Mouse (Mus musculus) mouse trophoblast stem cell (cell line): Measurements from ENCODE around the gene Ivd.

Source experiments
- in situ Hi-C, 2 experiments: fragments of 300-500 bp; cut with MseI, MboI; formaldehyde crosslinking; loops; 2 replicates in 1 of 2; 3 replicates in 1 of 2; pipeline ENCODE4 v1.15.1; 2025

The Ivd gene

GRCm38 (mm10) chr2:118909151-118909550, 47.4 kb downstream of the Ivd start:
- in situ Hi-C loops, result no loop called here

DNA sequence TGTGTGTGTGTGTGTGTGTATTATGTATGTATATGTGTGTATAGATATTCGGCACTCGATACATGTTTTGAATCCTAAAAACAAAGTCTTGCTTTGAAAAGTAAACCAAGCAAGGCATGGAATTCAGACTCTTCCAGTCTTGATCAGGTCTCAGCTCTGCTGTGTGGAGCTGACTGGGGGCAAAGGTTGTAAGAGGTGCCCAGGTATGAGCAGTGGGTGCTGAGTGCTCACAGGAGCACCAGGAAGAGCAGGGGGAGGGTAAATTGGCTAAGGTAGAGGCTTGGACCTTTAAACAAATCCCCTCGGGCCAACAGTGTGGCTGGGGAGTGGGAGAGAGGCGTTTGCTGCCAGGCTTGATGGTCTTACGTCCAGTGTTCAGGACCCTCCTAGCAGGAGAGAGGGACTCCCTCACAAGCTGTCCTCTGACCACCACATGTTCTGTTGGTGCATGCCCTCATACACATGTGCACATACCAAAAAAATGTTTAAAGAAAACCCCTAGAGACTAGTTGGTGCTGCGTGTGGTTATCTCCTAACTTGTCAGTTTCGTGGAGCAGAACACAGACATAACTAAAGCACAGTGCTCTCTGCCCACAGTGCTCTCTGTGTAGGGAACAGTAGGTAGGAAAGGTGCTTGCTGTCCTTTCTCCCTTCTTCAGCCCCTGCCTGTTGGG, 49.0 kb downstream of the Ivd start:
- in situ Hi-C loops, result no loop called here

DNA sequence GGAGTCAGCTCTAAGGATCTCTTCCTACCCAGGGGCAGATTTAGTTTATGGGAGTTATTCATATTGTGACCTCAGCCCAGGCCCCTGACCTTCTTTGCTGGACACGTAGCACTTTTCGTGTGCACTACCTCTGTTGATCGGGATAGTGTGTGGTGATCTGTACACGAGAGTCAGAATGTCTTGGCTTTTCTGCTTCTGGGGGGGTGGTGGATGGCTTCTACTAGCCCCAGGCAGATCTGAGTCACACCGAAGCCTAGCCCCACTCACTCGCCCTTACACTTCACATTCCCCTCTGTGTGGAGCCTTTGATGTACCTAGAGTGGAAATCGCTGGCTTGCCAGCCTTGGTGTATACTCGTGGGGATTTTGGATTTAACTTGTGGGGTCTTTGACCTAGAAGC, 51.0 kb downstream of the Ivd start:
- in situ Hi-C loops, result no loop called here

GRCm38 (mm10) chr2:118913551-118914276, 52.0 kb downstream of the Ivd start:
- in situ Hi-C loops, result no loop called here

- in situ Hi-C loops, result no loop called here
These were observed 52.9 kb downstream of the Ivd start for GRCm38 (mm10) chr2:118914685-118915084.

DNA sequence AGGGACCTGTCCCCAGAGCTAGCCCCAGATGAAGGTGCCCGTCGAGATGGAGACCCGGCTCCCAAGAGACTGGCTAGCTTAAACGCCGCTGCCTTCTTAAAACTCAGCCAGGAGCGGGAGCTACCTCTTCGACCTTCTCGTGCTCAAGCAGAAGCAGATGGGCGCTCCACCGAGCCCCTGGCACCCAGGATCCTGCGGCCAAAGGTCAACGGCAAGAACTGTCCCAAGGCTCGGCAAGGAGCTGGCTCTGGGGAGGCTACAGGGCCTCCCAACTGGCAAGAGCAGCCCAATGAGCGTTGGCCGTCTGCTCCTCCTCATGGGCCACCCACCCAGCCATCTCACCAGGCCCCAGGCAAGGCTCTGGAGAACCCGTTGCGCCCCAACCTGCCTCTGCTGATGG, 54.7 kb downstream of the Ivd start:
- in situ Hi-C loops, result no loop called here

DNA sequence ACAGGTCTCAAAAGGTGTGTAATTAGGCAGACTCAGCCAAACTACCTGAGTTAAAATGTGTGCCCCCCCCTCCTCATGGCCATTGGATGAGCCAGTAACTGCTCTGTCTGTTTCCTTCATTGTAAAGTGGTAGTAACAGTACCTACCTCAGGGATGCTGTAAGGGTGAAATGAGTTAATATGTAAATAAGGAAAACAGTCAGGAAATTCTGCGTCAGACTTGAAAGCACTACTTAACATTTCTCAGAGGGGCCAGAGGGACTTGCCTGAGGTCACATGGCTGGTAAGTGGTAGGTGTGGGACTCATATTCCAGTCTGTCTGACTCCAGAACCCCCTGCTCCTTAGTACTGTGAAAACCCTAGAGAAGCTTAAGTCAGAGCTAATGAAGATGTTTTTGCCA, 56.8 kb downstream of the Ivd start:
- in situ Hi-C loops, result no loop called here

DNA sequence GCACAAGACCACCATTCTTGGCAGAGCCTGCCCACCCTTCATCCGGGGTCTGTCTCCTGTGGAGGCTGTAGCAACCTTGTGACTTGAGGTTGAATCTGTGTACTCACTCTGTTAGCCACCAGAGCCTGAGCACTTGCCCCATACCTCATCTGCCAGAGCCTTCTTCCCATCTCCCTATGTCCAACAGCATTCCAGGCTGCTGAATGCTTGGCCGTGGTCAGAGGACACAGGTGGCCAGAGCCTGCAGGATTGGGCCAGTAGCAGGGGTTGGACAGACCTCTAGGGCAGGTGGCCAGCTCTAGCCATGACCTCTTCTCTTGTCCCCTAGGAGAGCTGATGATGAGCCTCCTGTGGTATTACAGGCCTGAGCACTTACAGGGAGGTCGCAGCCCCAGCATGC, 58.7 kb downstream of the Ivd start:
- in situ Hi-C loops, result no loop called here

- in situ Hi-C loops, result no loop called here
These were observed 64.2 kb downstream of the Ivd start for GRCm38 (mm10) chr2:118925952-118926351.

- in situ Hi-C loops, result no loop called here
These were observed 64.7 kb downstream of the Ivd start, which contains the start of gene Chst14 for GRCm38 (mm10) chr2:118926361-118926997. Chst14 (plus strand) TSS chr2:118926496.

GRCm38 (mm10) chr2:118926998-118927739, 65.4 kb downstream of the Ivd start:
- in situ Hi-C loops, result no loop called here
